Mouse (Mus musculus) inflammation-experienced regulatory T-cells, adult 6 months (primary cell): ENCODE measurements around the gene Hdac2. TPM values are rescaled to one million over a fixed set of nuclear protein-coding genes. Genes with fewer than 3 reads are reported as not detected.

Experiments
- ATAC-seq: one replicate; pipeline ENCODE4 v1.8.0; 2017
- polyA plus RNA-seq, 3 experiments: library from polyadenylated mRNA; unstranded; fragments of 100-300 nt; shearing (Covaris generic); gene quantifications; one replicate each; pipeline ENCODE4 v1.2.1; 2017

Gene Hdac2
- 10 to 100 TPM; 12.6 to 18.9 (median 18.0) TPM for polyA plus RNA-seq

- ATAC-seq = peak; percentile 88
These were observed at the start of gene Hdac2 for GRCm38 (mm10) chr10:36974086-36974675. Gene Hdac2, plus strand, starts transcription at chr10:36974544.

- no peak for ATAC-seq
These were observed 46.1 kb upstream of the Hdac2 start for GRCm38 (mm10) chr10:36928212-36928611.

- ATAC-seq = peak; percentile 86
These were observed 38.5 kb upstream of the Hdac2 start for GRCm38 (mm10) chr10:36935863-36936262.

- peak; percentile 66 for ATAC-seq
These were observed 38.1 kb upstream of the Hdac2 start for GRCm38 (mm10) chr10:36936271-36936670.

DNA sequence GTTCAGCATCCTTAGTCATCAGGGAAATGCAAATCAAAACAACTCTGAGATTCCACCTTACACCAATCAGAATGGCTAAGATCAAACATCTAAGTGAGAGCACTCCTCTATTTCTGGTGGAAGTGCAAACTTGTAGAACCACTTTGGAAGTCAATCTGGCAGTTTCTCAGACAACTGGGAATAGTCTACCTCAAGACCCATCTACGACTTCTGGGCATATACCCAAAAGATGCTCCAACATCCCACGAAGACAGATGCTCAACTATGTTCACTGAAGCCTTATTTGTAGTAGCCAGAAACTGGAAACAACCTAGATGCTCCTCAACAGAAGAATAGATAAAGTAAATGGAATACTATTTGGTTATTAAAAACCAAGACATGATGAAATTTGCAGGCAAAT, 22.6 kb upstream of the Hdac2 start:
- no peak for ATAC-seq

GRCm38 (mm10) chr10:36952622-36953021, 21.7 kb upstream of the Hdac2 start:
- no peak for ATAC-seq

- ATAC-seq = no peak
These were observed 14.7 kb upstream of the Hdac2 start for GRCm38 (mm10) chr10:36959563-36960110.

GRCm38 (mm10) chr10:36964406-36964805, 9.9 kb upstream of the Hdac2 start:
- no peak for ATAC-seq

DNA sequence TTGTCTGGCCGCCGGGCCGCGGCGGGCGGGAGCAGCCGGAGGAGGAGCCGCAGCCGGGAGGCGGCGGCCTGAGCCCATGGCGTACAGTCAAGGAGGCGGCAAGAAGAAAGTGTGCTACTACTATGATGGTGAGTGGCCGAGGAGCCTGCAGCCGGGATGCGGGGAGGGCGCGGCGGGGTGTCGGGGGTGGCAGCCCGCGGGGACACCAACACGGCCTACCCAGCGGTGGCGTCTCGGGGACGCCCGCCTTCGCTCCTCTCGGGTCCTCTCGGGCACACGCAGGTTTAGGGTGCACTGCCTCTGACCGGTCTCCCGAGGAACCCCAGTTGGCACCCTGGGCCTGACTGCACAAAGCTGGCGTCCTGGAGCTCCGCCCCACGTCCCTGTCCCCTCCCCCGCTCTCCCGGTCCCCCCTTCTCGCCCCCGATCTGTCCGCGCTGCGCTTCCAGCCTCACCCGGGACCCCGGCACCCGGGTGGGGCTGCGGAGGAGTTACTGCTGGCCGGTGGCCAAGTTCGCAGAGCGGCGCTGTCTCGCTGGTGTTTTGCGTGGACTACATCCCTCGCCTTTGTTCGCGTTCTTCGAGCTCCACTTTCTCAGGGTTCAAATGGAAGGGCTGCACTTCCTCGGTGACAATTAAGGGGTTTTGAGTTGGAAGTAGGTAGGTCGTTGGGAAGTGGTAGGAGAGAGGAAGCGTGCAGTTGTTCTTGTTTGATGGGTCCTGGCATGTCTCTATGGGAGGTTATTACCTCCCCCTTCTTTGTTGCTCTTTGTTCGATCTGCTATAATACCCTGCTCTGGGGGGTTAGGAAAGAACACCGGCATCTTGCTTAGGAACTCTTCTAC, 554 bp downstream of the Hdac2 start:
- peak; percentile 47 for ATAC-seq

GRCm38 (mm10) chr10:36981866-36982265, 7.5 kb downstream of the Hdac2 start:
- no peak for ATAC-seq

DNA sequence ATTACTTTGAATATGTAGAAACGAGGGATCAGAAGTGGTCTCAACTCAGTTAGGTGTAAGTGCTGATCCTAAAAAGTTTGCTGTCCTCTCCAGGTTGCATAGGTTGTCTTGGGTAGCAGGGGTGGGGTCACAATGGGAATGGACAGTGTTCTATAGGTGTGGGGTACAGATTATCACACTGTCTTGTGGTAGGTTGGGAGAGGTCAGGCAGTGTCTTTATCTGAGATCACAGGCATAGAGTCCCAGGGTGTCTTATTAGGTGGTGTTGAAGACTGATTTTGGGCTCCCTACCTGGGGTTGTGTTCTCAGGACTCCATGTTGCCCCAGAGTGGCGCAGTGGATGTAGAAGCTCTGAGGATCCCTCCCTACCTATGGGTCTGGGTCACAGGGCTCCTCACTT, 17.8 kb downstream of the Hdac2 start:
- ATAC-seq = no peak

- no peak for ATAC-seq
These were observed 26.5 kb downstream of the Hdac2 start for GRCm38 (mm10) chr10:37000839-37001238.

DNA sequence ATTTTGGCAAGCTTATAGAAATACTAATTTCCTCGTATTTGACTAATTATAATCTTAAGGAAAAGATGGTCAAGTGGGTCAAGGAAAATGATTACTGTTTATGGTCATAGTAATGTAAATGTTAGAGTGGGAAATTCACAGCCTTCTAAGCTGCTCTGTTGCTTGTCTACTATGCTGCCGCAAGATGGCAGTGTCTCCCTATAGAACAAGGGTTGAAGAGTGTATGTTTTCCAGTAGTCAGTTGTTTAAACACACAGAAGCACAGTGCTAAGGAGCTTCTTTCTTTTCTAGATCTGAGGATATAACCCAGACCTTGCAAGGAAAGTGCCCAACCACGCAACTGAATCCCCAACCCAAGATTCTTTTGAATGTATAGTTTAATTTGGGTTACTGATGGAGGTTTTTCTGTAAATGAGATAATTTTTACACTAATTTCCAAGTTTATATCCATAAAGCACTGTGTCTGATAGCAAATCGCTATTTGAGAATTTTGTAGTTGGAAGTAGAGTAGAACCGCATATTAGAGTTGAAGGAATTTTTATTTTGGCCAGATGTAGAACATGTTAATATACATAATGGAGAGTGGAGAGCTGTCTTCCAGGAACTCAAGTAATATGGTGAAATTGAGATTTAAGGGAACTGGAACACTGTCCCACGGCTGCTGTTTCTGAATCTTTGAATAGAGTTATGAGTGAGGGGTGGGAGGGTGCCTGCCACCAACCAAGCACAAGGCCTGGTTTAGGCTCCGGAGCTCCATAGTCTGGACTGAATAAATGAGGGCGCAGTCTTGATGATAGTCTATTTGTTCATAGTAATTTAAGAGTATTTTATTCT, 40.1 kb downstream of the Hdac2 start:
- peak; percentile 68 for ATAC-seq

DNA sequence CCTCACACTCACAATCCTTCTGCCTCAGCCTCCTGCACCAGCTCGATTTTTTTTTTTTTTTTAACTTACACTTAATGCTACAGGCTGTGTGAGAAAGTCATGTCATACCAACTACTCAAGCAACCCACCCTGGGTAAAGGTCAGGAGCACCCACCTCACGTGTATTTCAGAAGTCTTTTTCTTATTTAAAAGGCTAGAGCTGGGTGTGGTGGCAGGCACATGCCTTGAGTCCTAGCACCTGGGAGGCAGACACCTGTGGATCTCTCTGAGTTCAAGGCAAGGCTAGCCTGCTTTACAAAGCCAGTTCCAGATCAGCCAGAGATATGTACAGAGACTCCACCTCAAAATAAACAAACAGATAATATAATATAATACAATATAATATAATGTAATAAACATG, 41.4 kb downstream of the Hdac2 start:
- ATAC-seq = no peak

DNA sequence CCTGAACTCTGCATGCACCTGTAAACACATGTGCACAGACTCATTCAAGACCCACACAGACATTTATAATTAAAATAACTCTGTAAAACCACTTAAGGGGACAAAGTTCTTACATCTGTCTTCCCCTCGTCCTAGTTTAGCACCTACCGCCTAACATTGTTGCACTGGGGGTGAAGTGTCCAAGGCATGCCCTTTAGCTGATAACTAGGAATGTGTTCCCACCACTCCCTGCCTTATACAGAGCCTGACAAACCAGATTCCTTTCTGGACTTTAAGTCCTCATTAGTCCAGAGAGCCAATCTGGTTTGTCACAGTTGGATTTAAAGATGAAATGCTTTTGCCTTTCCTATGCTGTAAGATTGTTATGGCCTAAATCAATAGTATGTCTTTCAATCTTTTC, 41.9 kb downstream of the Hdac2 start:
- ATAC-seq = no peak

DNA sequence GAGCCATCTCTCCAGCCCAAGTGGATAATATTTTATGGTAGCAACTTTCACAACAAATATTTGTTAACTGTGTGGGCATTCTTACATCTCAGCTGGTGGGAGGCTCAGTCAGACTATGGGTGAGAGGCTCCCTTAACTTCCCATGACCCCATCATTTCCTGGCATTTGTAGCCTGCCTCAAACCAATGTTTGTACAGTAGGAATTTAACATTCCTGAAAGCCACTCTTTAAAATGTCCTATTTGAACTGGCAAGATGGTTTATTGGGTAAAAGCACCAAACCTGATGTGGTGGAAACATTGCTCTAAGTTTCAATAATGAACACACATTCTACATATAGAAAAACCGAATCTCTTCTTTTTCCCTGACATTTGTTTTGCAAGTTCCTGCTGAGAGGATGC, 50.0 kb downstream of the Hdac2 start:
- ATAC-seq = no peak

- no peak for ATAC-seq
These were observed 54.3 kb downstream of the Hdac2 start for GRCm38 (mm10) chr10:37028651-37029050.

DNA sequence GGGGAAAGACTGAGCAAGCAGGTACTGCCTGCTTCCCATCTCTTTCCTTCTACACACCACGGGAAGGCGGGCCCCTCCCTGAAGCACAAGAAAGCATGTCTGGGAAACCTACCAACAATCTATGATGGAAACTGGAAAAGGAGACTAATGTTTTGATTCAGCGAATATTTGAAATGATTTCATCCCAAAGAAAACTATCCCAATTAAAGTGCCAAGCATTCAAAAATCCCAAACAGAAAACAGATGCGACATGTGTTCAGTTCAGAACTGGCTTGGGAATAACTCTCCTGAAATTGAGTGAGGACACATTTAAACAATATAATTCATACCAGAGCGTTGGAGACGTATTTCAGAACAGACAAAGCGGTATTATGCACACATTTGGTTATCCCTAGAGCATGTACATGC, 60.8 kb downstream of the Hdac2 start:
- no peak for ATAC-seq

- no peak for ATAC-seq
These were observed 73.3 kb downstream of the Hdac2 start for GRCm38 (mm10) chr10:37047661-37048098.
